Mouse (Mus musculus): ENCODE results near the gene Gm20517.

Gene Gm20517

DNA sequence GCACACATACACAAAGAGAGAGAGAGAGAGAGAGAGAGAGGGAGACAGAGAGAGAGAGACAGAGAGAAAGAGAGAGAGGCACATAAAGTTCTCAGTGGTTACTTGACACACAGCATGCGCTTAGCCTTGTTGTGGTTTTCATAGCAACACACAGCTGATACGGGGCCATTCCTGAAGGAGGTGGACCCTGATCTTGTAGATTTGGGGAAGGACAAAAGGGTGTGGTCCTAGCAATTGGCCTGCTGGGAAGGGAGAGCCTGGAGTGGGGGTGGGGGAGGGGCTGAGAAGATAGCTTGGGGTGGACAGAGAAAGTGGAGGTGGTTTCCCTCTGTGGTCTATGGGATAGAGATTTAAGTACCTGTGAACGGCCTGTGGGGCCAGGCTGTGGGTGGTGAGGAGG is 98.6 kb downstream of the Gm20517 start:
- no peak for DNase-seq (ENCODE audit: low spot score in 2 of 2)

- no peak for DNase-seq (ENCODE audit: low spot score in 2 of 2)
Measured at GRCm38 (mm10) chr17:47711883-47712282, 100.5 kb downstream of the Gm20517 start.

- no peak for DNase-seq (ENCODE audit: low spot score in 2 of 2)
Measured at GRCm38 (mm10) chr17:47712889-47713571, 101.6 kb downstream of the Gm20517 start.

DNA sequence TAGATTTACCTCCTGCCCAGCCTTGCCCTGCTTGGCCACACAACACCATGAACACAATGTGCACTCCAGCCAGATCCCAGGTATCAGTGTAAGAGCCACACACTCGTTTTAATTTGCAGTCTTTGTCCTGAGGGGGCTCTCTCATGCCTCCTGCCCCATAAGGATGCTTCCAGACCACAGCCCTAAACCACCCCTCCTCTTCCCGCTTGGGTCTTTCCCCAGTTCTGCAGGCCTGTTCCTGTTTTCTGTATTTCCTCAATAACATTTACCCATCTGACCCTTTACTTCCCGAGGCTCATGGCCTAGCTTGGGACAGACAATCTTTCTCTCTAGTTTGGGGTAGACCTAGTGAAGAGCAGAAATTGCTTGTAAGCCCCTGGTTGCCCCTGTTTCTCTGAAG is 103.6 kb downstream of the Gm20517 start:
- no peak for DNase-seq (ENCODE audit: low spot score in 2 of 2)

GRCm38 (mm10) chr17:47721183-47721582 is 109.8 kb downstream of the Gm20517 start:
- no peak for DNase-seq (ENCODE audit: low spot score in 2 of 2)

DNA sequence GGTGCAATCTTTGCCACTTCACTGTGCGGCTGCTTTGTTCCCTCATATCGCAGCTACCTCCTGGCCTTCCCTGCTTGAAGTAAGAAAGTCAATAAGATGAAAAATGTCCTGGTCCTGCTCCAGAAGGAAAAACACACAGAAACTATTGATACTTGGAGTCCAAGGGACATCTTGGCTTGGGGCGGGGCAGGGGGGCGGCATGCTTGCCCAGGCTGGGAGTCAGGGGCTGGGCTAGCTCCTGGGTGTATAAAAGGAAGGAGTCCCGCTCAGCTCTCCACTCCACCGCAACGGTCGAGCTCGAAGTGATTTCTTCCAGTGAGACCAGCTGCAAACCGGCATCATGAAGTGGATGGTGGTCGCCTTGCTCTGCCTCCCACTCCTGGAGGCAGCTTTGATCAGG is 115.2 kb downstream of the Gm20517 start, which contains the start of gene Pgc:
Gene Pgc (plus strand): TSS at position 277 of the 400 bp plus-strand sequence.
- DNase-seq (ENCODE audit: low spot score in 2 of 2): no peak

DNA sequence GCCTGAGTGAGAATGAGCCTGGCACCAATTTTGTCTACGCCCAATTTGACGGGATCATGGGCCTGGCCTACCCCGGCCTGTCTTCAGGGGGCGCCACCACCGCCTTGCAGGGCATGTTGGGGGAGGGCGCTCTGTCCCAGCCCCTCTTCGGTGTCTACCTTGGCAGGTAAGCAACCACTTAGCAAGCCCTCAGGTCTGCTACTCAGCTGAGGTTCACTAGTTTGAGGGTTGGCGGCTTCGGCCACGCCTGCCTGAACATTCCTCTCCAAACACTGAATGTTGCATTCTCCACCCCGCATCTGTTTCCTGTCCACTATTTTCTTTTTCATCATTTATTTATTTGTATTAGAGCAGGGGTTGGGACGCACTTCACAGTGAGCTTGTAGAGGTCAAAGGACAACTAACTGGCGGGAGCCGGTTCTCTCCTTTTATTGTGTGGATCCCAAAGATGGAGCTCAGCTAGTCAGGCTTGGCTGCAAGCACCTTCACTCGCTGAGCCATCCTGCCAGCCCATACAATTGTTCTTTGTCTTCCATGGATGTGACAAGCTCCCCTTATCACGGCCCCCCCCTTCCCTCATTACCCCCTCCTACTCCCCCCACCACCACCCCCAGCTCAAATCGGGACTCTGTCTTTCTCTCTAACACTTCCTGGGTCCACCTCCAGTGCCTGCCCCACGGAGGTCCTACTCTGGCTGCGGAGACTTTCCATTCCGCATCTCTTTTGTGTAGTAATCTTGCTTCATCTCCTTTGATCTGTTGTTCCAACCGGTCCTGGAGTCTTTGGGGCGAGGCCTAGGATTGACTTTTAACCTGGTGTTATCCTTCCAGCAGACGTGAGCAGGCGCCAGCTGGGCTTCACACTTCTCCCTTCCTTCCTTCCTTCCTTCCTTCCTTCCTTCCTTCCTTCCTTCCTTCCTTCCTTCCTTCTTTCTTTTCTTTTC is 119.5 kb downstream of the Gm20517 start:
- DNase-seq (ENCODE audit: low spot score in 2 of 2): no peak
